Mouse (Mus musculus): ENCODE measurements around the gene Gm11639. TPM values are rescaled to one million over a fixed set of nuclear protein-coding genes. Genes with fewer than 3 reads are reported as not detected.
A peak's percentile ranks its signal among the peaks of the same experiment; 100 is the strongest.

The Gm11639 gene
- total and polyA plus RNA-seq, 3 experiments = not detected

GRCm38 (mm10) chr11:105149766-105150165 lies 464.3 kb downstream of the Gm11639 start:
- H3K9me3 ChIP-seq (replicated peaks; ENCODE audit: insufficient read depth, low read length) = no peaks in the 10 kb centered on the region

GRCm38 (mm10) chr11:105150691-105151090 lies 465.2 kb downstream of the Gm11639 start:
- TF ChIP-seq USF1 (IDR thresholded peaks at IDR 0.05; ENCODE audit: low read depth, low read length) = peak; percentile 66; the same call in 1 of the 2 replicates
- TF ChIP-seq GATA1 (IDR thresholded peaks at IDR 0.05; ENCODE audit: low read depth, low read length) = no peak
- TF ChIP-seq NELFE (IDR thresholded peaks at IDR 0.05; ENCODE audit: low read depth, low read length) = no peak
- TF ChIP-seq POLR2A (IDR thresholded peaks at IDR 0.05; ENCODE audit: control insufficient read depth in 1 of 2, insufficient read depth in 1 of 2, low read depth in 1 of 2, low read length in 2 of 2, poor library complexity in 1 of 2) = no peak
- TF ChIP-seq MXI1 (IDR thresholded peaks at IDR 0.05; ENCODE audit: low read depth, low read length) = no peak
- no peak for TF ChIP-seq SIN3A (IDR thresholded peaks at IDR 0.05; ENCODE audit: low read length)
- H3K27me3 ChIP-seq (ENCODE audit: control insufficient read depth in 1 of 2, insufficient read depth in 2 of 2, low read length in 2 of 2) = no peaks in the 10 kb centered on the region
- peaks cover 11 to 45% of the 10 kb centered on the region in 2 experiments for H3K4me1 ChIP-seq (ENCODE audit: control insufficient read depth in 1 of 2, insufficient read depth in 2 of 2, low read length in 2 of 2)
- H3K9me3 ChIP-seq (replicated peaks; ENCODE audit: insufficient read depth, low read length) = no peaks in the 10 kb centered on the region
- no peak overlapping the region for H3K4me3 ChIP-seq (ENCODE audit: control insufficient read depth in 1 of 2, insufficient read depth in 1 of 2, low read depth in 2 of 2, low read length in 2 of 2)
- H3K79me2 ChIP-seq (ENCODE audit: control insufficient read depth, insufficient read depth, low read length, poor library complexity) = no peaks in the 10 kb centered on the region; the same call in 1 of the 2 replicates
- no peak overlapping the region for H3K9ac ChIP-seq (ENCODE audit: control insufficient read depth, low read depth, low read length, poor library complexity, severe bottlenecking)
- H3K27ac ChIP-seq (ENCODE audit: control insufficient read depth, low read depth, low read length) = no peak overlapping the region
- peaks cover 0 to 31% of the 10 kb centered on the region in 2 experiments; a peak in 2 of 4 replicates for H3K36me3 ChIP-seq (ENCODE audit: control insufficient read depth in 1 of 2, insufficient read depth in 2 of 2, low read length in 2 of 2)
- DNase-seq (ENCODE audit: low read depth, low spot score) = no peak

More at GRCm38 (mm10) chr11:105149766-105150165, 464.3 kb downstream of the Gm11639 start:
- peaks cover 0 to 31% of the 10 kb centered on the region in 2 experiments; a peak in 2 of 4 replicates for H3K36me3 ChIP-seq (ENCODE audit: control insufficient read depth in 1 of 2, insufficient read depth in 2 of 2, low read length in 2 of 2)
- H3K27ac ChIP-seq (ENCODE audit: control insufficient read depth, low read depth, low read length) = no peak overlapping the region
- no peak overlapping the region for H3K4me3 ChIP-seq (ENCODE audit: control insufficient read depth in 1 of 2, insufficient read depth in 1 of 2, low read depth in 2 of 2, low read length in 2 of 2)
- no peaks in the 10 kb centered on the region for H3K27me3 ChIP-seq (ENCODE audit: control insufficient read depth in 1 of 2, insufficient read depth in 2 of 2, low read length in 2 of 2)
- peak; percentile 76 for DNase-seq (ENCODE audit: low read depth, low spot score)
- no peaks in the 10 kb centered on the region; the same call in 1 of the 2 replicates for H3K79me2 ChIP-seq (ENCODE audit: control insufficient read depth, insufficient read depth, low read length, poor library complexity)
- TF ChIP-seq TAL1 (IDR thresholded peaks at IDR 0.05; ENCODE audit: low read length) (no peak), HCFC1 (IDR thresholded peaks at IDR 0.05; ENCODE audit: low read depth, low read length) (no peak), TBP (IDR thresholded peaks at IDR 0.05; ENCODE audit: low read depth, low read length) (no peak), ZKSCAN1 (IDR thresholded peaks at IDR 0.05; ENCODE audit: low read depth, low read length) (no peak), POLR2AphosphoS2 (IDR thresholded peaks at IDR 0.05; ENCODE audit: low read length) (no peak)
- H3K4me1 ChIP-seq (ENCODE audit: control insufficient read depth in 1 of 2, insufficient read depth in 2 of 2, low read length in 2 of 2) = peaks cover 11 to 43% of the 10 kb centered on the region in 2 experiments
- H3K9ac ChIP-seq (ENCODE audit: control insufficient read depth, low read depth, low read length, poor library complexity, severe bottlenecking) = no peak overlapping the region

- peak; percentile 74 for DNase-seq (ENCODE audit: low read depth, low spot score)
- Histone ChIP-seq H3K9ac (ENCODE audit: control insufficient read depth, low read depth, low read length, poor library complexity, severe bottlenecking) (peak overlapping the region; percentile 60), H3K79me2 (ENCODE audit: control insufficient read depth, insufficient read depth, low read length, poor library complexity) (no peaks in the 10 kb centered on the region; the same call in 1 of the 2 replicates), H3K27ac (ENCODE audit: control insufficient read depth, low read depth, low read length) (peak overlapping the region; percentile 82), H3K27me3 (ENCODE audit: control insufficient read depth in 1 of 2, insufficient read depth in 2 of 2, low read length in 2 of 2) (no peaks in the 10 kb centered on the region), H3K4me3 (ENCODE audit: control insufficient read depth in 1 of 2, insufficient read depth in 1 of 2, low read depth in 2 of 2, low read length in 2 of 2) (peak overlapping the region; percentile 19 to 28; a peak in 3 of 4 replicates), H3K4me1 (ENCODE audit: control insufficient read depth in 1 of 2, insufficient read depth in 2 of 2, low read length in 2 of 2) (peaks cover 17 to 51% of the 10 kb centered on the region in 2 experiments), H3K9me3 (replicated peaks; ENCODE audit: insufficient read depth, low read length) (no peaks in the 10 kb centered on the region), H3K36me3 (ENCODE audit: control insufficient read depth in 1 of 2, insufficient read depth in 2 of 2, low read length in 2 of 2) (peaks cover 0 to 34% of the 10 kb centered on the region in 2 experiments; a peak in 2 of 4 replicates)
- TF ChIP-seq SIN3A (IDR thresholded peaks at IDR 0.05; ENCODE audit: low read length) (no peak), CTCF (IDR thresholded peaks at IDR 0.05 in 2 of 3, conservative IDR thresholded peaks at IDR 0.05 in 1 of 3; ENCODE audit: control insufficient read depth in 1 of 3, insufficient read depth in 1 of 3, low read depth in 2 of 3, low read length in 3 of 3, poor library complexity in 1 of 3, severe bottlenecking in 1 of 3) (no peak), EP300 (IDR thresholded peaks at IDR 0.05; ENCODE audit: low read depth in 1 of 2, low read length in 2 of 2) (no peak), ETS1 (IDR thresholded peaks at IDR 0.05; ENCODE audit: low read depth, low read length) (0 out of 2 replicates have a peak, but pooled peaks have one; percentile 16), TCF12 (IDR thresholded peaks at IDR 0.05; ENCODE audit: low read depth, low read length) (no peak), MAFK (IDR thresholded peaks at IDR 0.05; ENCODE audit: borderline replicate concordance, low read depth, low read length) (no peak), GATA1 (IDR thresholded peaks at IDR 0.05; ENCODE audit: low read depth, low read length) (no peak), GABPA (IDR thresholded peaks at IDR 0.05; ENCODE audit: low read depth, low read length) (no peak), SMC3 (IDR thresholded peaks at IDR 0.05; ENCODE audit: low read depth, low read length) (no peak), MXI1 (IDR thresholded peaks at IDR 0.05; ENCODE audit: low read depth, low read length) (no peak), RCOR1 (IDR thresholded peaks at IDR 0.05; ENCODE audit: low read depth, low read length) (peak; percentile 25; the same call in 1 of the 2 replicates), E2F4 (IDR thresholded peaks at IDR 0.05; ENCODE audit: borderline replicate concordance, low read depth, low read length) (no peak), POLR2A (IDR thresholded peaks at IDR 0.05; ENCODE audit: control insufficient read depth in 1 of 2, insufficient read depth in 1 of 2, low read depth in 1 of 2, low read length in 2 of 2, poor library complexity in 1 of 2) (no peak), MEF2A (IDR thresholded peaks at IDR 0.05; ENCODE audit: extremely low read depth, insufficient replicate concordance, low read depth, low read length, poor library complexity, severe bottlenecking) (no peak)
These were observed 465.9 kb downstream of the Gm11639 start for GRCm38 (mm10) chr11:105151226-105152016.

All from MEL (cell line).